Mouse (Mus musculus): ENCODE measurements around the gene Col23a1.

Col23a1 gene

DNA sequence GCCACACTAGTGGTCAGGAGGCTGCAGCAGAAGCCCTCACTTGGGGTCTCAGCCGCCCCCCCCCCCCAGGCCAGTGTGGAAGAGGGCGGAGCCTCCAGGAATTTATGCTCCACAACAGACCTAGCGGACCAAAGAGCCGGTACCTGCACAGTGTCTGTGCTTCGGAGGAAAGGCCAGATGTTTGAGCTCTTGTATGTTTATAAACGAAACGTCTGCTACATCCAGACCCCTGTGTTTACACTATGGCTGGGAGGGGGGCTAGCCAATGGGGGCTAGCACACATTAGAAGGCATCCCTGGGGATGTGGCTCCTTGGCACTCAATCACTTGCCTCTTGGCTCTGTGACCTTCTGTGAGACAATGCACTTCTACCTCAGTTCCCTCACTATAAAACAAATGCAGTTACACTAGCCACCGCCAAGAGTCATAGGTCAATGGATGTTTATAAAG, 99.2 kb downstream of the Col23a1 start:
- DNase-seq (ENCODE audit: low spot score): no peak

DNA sequence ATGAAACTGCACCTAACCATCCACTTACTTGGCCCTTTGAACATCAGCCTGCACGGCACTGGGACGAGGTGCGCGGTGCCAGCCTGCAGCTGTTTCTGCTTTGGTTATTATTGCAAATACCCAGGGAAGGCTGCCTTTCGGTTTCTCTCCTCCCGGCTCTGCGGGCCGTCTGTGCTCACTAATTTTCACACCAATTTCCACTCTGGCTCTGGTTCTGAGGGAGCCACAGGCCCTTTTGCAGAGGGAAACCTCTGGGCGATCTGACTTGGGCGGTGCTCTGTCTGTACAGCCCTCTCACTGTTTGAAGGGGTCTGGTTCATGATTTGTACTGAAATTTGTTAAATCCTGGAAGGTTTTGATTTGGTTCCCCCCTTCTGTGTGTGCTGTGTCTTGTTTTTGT, 100.0 kb downstream of the Col23a1 start:
- DNase-seq (ENCODE audit: low spot score): no peak

DNA sequence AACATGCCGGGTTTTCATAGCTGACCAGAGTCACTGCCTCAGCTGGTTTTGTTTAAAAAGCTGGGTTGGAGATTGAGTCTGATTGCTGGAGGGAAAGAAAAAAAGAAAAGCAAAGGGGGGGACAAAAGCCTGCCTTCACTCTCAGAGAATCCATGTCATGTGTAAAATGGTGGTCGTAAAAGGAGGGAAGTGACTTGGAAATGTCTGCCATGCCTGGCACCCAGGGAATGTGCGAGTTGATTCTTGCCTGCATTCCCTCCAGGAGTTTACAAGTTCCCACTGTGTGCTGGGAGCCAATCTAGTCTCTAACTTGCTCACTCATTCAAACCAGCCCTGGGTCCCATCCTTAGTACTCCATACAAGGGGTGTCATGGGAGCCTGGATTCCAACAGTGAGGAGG, 100.8 kb downstream of the Col23a1 start:
- DNase-seq (ENCODE audit: low spot score): no peak

DNA sequence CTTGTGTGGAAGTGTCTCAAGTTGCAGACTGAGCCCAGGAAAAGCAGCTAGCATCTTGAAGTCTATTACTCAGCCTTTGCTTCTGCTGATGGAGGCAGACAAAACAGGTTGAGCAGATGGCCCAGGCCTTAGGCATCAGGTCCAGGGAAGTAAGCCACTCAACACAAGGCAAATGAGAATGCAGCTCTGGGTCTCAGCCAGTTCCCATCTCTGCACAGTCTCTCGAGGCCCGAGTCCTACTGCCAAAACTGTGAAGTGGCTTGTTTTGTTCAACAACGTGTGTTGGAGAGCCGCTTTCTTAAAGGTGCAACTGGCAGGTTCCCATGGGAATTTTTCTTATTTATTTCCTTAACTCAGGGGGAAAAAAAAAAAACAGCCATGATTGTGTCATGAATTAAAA, 101.8 kb downstream of the Col23a1 start:
- DNase-seq (ENCODE audit: low spot score): peak; percentile 79

DNA sequence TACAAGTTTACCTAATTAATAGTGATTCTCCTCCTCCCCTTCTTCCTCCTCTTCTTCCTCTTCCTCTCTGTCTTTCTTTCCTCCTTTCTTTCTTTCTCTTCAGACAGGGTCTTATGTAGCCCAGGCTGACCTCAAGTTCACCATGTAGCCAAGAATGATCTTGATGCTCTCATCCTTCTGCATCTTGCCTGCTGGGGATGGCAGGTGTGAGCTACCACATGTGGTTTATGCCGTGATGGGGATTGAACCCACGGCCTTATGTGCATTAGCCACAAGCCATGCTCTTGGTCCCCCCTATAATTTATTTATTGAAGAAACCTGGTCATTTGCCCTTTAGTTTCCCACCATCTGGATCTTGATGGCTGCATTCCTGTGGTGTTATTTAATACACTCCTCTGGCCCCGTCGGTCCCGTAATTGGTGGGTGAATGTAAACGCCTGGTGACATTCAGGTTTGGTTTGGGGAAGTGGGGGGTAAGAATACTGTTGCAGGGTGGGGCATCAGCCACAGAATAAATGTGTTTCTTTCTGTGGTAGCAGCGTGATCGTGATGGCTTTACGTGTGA, 104.7 kb downstream of the Col23a1 start:
- no peak for DNase-seq (ENCODE audit: low spot score)

DNA sequence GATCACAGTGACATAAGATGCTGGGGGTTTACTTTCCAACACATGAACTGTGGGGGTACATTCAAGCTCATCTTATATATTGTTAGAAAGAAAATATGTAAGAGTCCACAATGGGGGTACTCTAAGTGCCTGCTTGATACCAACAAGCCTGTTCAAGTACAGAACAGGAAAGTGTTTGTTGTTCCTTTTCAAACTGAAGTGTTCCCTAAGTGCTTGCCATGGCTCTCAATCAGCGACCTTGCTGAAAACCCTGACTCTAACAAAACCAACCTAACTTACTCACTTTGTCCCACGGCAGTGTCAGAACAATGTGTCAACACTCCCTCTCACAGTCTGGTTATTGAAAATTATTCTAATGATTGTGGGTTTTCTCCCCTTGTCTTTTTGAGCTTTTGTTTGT, 106.7 kb downstream of the Col23a1 start:
- no peak for DNase-seq (ENCODE audit: low spot score)

DNA sequence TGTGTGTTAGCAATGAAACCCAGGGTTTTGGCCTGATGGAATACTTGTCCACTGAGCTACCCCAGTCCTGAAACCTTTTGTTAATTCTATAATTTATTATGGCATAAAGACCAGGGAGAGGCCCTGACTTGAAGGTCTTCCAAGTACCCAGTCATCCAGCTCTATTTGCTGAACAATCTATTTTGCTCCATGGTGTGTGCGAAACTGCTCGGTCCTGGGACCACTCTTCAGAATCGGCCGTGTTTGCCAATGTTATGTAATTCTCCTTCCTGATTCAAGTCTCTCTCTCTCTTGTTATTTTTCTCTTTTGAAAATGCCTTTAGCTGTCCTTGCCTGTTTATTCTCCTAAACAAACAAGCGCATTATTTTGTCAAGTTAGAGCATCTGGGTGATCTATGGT, 108.4 kb downstream of the Col23a1 start:
- no peak for DNase-seq (ENCODE audit: low spot score)

DNA sequence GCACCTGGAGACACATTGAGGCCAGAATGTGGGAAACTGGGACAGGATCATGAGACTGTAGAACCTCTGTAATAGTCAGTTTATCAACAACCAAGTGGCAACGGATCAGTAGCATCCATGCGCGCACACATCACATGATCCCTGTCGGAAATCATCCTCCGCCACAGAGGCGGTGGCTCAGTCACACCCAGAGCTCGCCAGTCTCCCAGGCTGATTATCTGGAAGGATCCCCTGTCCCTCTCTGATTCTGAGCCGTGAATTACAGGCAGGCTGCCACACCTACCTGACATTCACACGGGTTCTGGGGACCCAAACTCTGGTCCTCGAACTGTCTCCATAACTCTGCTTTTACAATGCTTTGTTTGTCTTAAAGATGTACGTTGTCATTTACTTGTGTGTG, 110.6 kb downstream of the Col23a1 start:
- no peak for DNase-seq (ENCODE audit: low spot score)

DNA sequence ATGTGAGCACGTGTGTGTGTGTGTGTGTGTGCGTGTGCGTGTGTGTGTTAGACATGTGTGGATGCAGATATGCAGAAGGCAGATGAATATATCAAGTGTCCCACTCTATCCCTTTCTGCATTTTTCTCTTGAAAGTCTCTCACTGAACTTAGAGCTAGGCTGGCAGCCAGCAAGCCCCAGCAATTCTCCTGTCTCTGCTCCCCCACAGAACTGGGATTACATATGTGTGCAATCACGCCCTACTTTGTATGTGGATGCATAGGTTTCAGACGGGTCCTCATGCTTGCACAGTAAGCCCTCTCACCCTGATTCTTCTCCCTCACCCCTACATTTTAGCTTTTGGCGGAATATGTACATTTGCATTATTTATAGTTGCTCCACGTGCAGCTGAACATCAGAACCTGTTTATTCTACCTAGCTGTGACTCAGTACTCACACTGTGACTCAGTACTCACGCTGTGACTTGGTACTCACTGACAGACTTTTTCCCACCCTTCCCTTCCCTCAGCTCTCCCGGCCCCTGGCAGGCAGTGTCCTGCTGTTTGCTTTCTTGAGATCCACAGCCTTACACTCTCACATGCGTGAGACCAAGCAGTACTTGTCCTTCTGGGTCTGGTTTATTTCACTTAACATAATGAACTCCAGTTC, 111.9 kb downstream of the Col23a1 start:
- no peak for DNase-seq (ENCODE audit: low spot score)

DNA sequence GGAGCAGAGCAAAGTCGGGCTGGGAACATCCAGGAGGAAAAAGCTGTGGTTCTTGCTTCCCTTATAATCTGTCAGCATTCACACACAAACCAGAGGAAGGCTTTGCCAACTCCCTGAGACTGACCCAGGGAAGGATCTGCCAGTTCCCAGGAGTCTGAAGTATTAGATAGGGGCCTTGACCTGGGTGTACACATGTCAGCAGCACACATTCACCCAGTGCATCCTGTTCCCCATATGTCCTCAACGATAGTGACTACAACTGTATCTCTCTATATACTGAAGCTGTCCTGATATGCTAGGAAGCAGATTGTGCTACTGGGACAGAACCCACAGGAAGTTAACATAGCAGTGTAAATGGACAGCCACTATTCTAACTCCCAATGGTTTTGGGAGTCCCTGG, 114.2 kb downstream of the Col23a1 start:
- no peak for DNase-seq (ENCODE audit: low spot score)

DNA sequence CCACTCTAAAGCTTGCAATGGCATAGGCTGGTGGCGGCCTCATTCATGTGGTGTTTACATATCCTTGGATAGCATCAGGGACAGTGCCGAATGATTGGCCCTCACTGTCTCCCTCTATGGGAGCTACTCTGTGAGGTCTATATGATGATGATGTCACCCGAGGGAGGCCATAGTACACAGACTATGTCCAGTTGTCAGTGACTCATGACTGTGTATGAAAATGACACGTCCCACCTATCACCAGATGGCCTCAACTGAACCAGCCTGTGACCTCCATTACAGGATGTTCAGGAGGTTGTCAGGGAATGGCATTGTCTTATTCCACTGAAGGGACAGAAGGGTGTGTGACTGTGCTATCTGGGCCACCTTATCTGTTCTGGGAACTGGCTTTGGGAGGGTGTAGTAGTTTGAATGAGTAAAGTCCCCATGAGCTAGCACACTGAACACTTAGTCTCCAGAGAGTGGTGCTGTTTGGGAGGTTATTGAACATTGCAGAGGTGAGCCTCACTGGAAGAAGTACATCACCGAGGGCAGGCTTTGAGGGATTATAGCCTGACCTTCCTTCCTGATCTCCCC, 115.2 kb downstream of the Col23a1 start:
- DNase-seq (ENCODE audit: low spot score): no peak

DNA sequence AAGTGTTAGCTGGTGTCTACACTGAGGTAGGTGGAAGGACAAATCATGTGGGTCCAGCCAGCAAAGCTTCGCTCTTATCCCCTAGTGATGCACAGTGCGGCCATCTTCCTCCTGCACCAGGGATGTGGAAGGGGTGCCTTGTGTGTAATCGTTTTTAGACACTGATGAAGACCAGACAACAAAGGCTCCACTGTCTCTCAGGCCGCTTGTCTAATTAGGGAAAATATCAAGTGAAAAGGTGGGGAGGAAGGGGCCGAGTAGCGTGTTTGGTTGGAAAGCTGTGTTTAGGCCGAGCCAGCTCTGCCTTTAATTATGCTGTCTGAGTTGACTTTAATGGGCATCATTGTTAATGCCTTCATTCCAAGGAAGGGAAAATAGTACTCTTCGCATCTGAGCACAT, 116.8 kb downstream of the Col23a1 start:
- no peak for DNase-seq (ENCODE audit: low spot score)

DNA sequence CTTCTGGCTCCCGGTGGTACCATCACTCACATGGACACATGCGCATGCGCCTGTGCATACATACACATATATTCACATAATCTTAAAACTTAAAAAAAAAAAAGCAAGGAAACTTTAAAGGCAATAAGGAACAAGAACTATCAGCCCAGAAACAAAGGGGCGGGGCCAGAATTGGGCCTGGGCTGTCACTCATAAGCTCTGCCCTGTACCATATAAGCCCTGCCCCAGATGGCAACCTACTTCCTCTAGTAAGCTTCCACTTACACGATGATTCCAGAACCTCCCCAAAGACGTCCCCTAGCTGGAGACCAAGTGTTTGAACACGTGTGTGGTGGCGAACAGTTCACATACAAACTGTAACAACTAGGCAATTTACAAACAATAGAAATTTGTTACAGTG, 117.6 kb downstream of the Col23a1 start:
- no peak for DNase-seq (ENCODE audit: low spot score)

DNA sequence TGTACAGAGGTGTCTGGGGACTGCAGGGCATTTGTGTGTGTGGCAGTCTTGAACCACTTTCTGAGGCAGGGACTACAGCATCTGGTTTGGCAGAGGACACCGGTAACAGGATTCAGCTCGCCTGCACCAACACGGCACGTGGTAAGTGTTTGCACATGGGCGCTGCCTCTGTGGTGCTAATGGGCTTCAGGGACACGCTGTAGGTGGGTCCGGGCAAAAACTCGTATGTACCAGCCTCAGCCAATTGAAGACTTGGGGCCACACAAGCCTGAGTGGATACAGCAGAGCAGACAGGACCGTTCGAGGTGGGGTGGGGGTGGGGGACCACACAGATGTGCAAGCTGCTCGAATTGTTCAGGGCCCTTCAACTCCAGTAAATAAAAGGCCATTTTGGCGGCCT, 121.1 kb downstream of the Col23a1 start:
- DNase-seq (ENCODE audit: low spot score): no peak

DNA sequence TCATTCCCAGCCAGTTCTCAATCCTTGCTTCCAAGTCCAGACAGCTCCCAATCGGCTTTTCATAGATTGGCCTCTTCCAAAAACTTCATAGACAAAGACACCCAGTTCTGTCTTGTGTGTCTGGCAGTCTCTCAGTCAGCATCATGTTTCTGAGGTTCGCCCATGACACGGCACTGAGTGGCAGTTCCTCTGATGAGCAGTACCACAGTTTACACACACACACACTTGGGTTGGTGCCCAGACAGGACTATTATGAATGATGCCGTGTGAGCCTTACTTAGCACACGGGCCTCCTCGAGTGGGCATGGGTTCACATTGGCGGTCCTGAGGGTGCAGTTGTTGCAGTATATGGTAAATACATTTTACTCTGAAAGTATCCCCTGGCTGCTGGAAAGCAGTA, 124.8 kb downstream of the Col23a1 start:
- no peak for DNase-seq (ENCODE audit: low spot score)

DNA sequence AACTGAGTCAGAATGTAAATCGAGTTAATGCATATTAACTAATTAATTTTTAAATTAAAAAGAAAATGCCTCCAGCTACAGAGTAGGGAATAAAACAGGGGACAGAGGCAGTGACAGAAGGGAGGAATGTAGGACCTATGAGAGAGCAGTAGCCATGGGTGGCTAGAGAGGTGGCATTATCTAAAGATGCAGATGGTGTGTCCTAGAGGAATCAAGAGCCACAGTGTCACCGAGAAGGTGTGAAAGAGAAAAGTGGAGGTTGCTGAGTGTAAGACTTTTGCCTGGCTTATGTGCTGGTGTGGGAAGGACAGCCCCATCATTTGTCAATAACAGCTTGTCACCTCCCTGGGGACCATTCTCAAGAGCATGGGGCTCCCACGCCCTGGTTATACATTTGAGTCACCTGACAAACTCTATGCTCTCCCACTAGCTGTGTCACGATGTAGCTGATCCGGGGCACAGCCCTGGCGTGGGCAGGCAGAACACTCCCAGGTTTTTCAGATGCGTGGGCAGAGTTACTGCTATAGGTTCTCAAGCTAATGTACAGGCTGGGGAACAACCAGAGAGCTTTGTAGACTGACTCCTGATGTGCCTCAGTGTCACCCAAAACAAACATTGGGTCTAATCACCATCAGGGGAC, 125.4 kb downstream of the Col23a1 start:
- no peak for DNase-seq (ENCODE audit: low spot score)

DNA sequence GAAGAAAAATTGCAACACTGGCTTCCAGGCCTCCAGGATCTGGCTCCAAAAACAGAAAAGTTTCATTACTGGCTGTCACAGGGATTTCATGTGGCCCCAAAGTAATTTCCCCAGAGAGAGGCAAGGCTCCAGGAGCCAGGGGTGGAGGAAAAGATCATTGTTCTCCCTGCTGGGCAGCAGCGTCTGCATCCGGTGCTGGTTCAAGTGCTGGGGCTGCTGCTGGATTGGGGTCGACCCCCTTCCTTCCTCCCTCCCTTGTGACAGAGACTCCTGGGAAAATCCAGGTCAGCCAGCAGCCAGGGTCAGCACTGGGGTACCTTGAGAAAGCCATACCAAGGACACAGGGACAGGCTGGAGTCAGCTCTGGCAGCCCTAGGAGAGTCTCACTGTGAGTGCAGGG, 129.1 kb downstream of the Col23a1 start:
- no peak for DNase-seq (ENCODE audit: low spot score)

DNA sequence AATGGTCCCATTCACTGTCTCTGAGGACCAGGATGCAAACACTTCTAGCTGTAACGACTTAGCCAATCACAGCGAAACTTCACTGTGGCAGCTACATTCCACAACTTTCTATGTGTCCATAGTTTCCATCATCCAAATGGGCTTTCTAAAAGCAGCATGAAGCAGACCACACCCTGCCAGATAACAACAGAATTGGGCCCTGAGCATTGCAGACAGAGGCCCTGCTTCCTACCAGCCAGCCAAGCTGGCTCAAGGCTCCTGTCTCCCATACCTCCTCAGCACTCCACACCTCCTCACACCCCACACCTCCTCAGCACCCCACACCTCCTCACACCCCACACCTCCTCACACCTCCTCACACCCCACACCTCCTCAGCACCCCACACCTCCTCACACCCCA, 132.2 kb downstream of the Col23a1 start:
- DNase-seq (ENCODE audit: low spot score): no peak

DNA sequence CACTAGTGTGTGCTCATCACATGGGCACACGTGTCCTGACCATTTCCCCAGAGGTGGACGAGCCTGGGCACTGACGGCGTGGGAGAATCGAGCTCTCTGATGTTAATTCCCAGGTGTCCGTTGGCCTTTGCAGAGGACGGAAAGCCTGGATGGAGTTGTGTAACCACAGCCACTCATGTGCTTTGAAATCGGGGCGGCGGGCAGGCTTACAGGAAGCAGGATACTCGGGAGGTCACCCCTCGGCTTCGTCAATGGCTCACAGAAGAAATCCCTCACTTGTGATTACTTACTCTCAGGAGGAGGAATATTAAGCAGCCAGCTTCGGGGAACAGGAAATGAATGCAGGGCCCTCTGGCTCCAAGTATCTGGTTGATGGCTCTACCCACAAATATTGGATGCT, 133.0 kb downstream of the Col23a1 start:
- no peak for DNase-seq (ENCODE audit: low spot score)

DNA sequence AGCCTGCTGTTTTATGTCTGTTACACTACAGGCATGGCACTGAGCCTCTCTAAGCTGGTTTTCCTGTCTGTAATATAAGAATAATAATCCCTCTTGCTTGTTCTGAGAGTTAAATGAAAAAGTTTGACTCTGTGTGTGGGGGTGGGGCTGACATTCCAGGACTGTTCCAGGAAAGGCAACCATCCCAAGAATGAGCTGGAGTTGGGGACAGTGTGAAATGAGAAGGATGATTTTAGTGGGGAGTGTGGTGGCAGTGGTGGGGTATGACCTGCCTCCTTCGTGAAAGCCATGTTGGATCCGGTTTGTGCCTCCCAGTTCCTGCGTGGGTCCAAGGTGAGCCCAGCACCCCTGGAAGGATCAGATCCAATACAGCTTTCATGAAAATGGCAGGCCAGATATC, 136.4 kb downstream of the Col23a1 start:
- DNase-seq (ENCODE audit: low spot score): no peak

DNA sequence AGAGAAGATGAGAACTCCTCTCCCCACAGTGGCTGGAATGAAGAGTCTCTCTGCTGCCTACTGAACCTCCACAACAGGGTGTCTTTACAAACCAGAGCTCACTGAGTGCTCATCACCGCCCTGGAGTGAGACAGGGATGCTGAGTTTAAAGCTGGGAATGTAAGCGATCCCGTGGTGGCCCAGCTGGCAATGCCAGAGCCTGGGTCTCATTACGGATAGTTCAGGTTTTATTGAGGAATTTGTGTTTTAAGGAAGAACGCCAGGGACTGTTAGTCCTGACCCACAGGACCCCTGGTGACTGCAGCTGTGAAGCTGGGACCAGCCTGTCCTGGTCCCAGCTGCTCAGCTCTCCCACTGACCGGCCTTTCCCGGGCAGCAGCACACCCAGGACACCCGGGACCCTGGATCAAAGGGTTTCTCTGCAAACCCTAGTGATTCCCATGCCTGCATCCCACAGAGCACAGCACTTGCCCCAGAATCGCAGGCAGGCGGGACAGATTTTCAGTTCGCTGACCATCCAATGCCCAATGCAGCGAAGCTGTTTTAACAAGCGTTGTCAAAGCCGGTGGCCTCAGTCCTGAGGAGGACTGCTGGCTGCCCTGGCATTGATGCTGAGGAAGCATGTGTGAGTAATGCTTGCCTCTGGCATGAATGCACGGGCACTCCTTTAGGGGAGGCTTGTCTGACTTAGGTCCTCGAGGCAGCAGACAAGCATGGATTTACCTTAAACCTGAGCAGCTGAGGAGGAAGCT, 139.9 kb downstream of the Col23a1 start:
- no peak for DNase-seq (ENCODE audit: low spot score)

DNA sequence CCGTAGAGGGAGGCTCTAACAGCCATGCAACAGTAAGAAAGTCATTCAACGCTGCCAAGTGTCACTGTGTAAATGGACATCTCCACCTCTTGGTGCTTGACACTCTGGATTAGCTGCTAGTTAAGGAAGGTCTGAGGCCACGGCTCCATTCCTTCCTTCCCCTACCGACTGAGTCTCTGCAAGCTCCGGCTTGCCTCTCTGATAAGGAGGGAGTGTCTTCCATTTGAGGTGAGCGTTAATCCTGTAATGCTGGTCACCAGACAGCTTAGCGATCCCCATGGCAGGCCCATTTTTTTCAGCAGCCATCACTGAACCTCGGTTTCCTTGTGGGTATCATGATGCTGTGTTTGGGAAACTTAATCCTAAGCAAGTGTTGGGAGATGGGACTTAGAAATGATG, 140.5 kb downstream of the Col23a1 start:
- DNase-seq (ENCODE audit: low spot score): no peak

DNA sequence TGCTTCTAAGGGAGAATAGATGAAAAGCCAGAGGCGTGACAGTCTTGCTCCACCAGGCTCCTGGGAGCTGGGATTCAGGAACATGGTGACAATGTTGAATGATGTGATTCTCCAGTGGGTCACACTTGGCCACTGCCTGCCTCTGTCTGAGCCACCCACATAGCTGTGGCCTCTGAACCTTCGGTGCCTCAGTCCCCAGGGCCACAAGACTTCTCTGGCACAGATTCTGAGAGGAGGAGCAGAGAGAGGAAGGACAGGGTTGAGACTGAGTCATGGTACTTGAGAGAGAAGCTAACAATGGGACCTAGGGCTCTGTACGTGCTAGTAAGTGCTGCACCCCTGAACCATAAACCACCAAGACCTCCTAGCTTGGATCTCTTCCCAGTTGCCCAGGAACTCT, 141.6 kb downstream of the Col23a1 start:
- no peak for DNase-seq (ENCODE audit: low spot score)
